Mouse (Mus musculus) liver, adult 2 months (tissue): Measurements from ENCODE around the gene Dnajc16. TPM values are rescaled to one million over a fixed set of nuclear protein-coding genes. Genes with fewer than 3 reads are reported as not detected.

Experiments used
- DNase-seq: peaks from one replicate; pipeline ENCODE4 v3.0.0-alpha.2; 2011; ENCODE audit warnings: low read depth, low spot score; ENCODE audit errors: extremely low read depth
- H3K27ac ChIP-seq: fragments of 200-500 bp; replicated peaks from 2 replicates; pipeline ENCODE4 v1.5.1; 2012; ENCODE audit warnings: low read depth, mild to moderate bottlenecking, control low read depth, inconsistent platforms, low read length; ENCODE audit not compliant: insufficient read depth
- H3K27me3 ChIP-seq: fragments of 200-500 bp; 2 replicates; pipeline ENCODE4 v1.6.1; 2012; ENCODE audit warnings: mild to moderate bottlenecking, moderate library complexity, low read length, inconsistent platforms; ENCODE audit not compliant: control insufficient read depth, insufficient read depth
- H3K36me3 ChIP-seq: fragments of 200-500 bp; 2 replicates; pipeline ENCODE4 v1.6.1; 2012; ENCODE audit warnings: low read length, inconsistent platforms; ENCODE audit not compliant: control insufficient read depth, insufficient read depth
- H3K4me1 ChIP-seq: fragments of 200-500 bp; 2 replicates; pipeline ENCODE4 v1.6.1; 2011; ENCODE audit warnings: low read length; ENCODE audit not compliant: control insufficient read depth, insufficient read depth
- H3K4me3 ChIP-seq: fragments of 200-500 bp; 2 replicates; pipeline ENCODE4 v1.5.1; 2011; ENCODE audit warnings: low read depth, mild to moderate bottlenecking, control low read depth, low read length, moderate library complexity; ENCODE audit not compliant: insufficient read depth
- H3K79me2 ChIP-seq: fragments of 200-500 bp; 2 replicates; pipeline ENCODE4 v1.6.1; 2012; ENCODE audit warnings: inconsistent platforms, mild to moderate bottlenecking, low read length, moderate library complexity; ENCODE audit not compliant: control insufficient read depth, insufficient read depth
- H3K9ac ChIP-seq: fragments of 200-500 bp; 2 replicates; pipeline ENCODE4 v1.6.1; 2012; ENCODE audit warnings: low read depth, mild to moderate bottlenecking, control low read depth, inconsistent platforms, low read length
- CTCF ChIP-seq: fragments of 200-500 bp; IDR thresholded peaks from 2 replicates; pipeline ENCODE4 v1.5.1; 2011; ENCODE audit warnings: low read depth, low read length, control low read depth
- POLR2A ChIP-seq: fragments of 200-500 bp; IDR thresholded peaks from 2 replicates; pipeline ENCODE4 v1.6.1; 2011; ENCODE audit warnings: low read length, control low read depth; ENCODE audit not compliant: insufficient read depth; ENCODE audit errors: extremely low read depth
- WGBS: fragments of 180-500 bp; shearing (Covaris S2); methylation state at CpG from one replicate; pipeline ENCODE4 v1.1.7; 2018; 5-methylcytosine and 5-hydroxymethylcytosine counted together
- polyA plus RNA-seq: library from polyadenylated mRNA; depleted of rRNA; stranded (reverse); fragments of >200 nt; gene quantifications from 2 replicates; pipeline ENCODE4 v1.2.3, GENCODE M21; 2012; rRNA removed
- total RNA-seq: library from RNA; depleted of rRNA; stranded (reverse); fragments of >200 nt; gene quantifications from 2 replicates; pipeline ENCODE4 v1.2.3, GENCODE M21; 2014; rRNA removed

The Dnajc16 gene
- 3.8 and 5.4 TPM in 2 replicates for total RNA-seq
- polyA plus RNA-seq = 5.5 and 5.6 TPM in 2 replicates

GRCm38 (mm10) chr4:141790524-141790990 lies at the start of gene Dnajc16:
TSS of gene Dnajc16 (minus strand) at chr4:141790931.
- Histone ChIP-seq H3K27me3 (no peaks in the 10 kb centered on the region), H3K4me3 (peak within 1 kb of the TSS; percentile 75), H3K27ac (peak within 1 kb of the TSS; percentile 82), H3K4me1 (peaks cover 20% of the 10 kb centered on the region), H3K9ac (peak within 1 kb of the TSS; percentile 85), H3K79me2 (peaks cover 1% of the 10 kb centered on the region; the same call in 1 of the 2 replicates), H3K36me3 (no peaks in the 10 kb centered on the region)
- peak; percentile 91 for TF ChIP-seq POLR2A
- no peak for TF ChIP-seq CTCF
- peak; percentile 99 for DNase-seq
- WGBS = under 1% methylated on average over 42 of the region's 42 CpGs

DNA sequence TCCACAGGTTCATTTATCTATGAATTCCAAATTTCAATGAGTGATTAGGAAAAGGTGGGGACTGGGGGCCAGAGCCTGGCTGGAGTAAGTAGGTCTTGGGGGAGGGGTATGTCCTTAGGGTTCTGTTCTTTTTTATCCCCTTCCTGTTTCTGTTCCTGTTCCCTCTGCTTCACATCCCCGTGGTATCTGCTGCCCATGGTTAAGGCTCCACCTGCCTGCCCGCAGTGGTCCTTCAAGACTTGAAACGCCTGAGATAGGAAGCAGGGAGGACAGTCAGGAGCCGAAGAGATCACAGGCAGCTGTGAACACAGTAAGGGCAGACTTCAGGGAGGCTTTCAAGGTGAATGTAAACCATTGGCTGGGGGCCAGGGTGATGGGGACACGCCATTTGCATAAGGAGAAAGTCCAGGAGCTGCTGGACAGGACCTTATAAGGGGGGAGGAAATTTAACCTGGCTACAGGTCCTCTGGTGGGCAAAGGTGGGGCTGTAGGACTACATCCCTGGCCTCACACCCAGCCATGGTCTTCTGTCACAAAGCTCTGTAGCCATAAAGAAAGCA lies 43.9 kb upstream of the Dnajc16 start:
- TF ChIP-seq CTCF = no peak
- Histone ChIP-seq H3K9ac (no peak overlapping the region), H3K36me3 (no peaks in the 10 kb centered on the region), H3K4me3 (no peak overlapping the region), H3K4me1 (no peaks in the 10 kb centered on the region; the same call in 1 of the 2 replicates), H3K79me2 (no peaks in the 10 kb centered on the region), H3K27me3 (no peaks in the 10 kb centered on the region), H3K27ac (no peak overlapping the region)
- no peak for DNase-seq
- 42% methylated on average over 5 of the region's 5 CpGs for WGBS

GRCm38 (mm10) chr4:141833911-141834310 lies 43.2 kb upstream of the Dnajc16 start:
- DNase-seq = no peak
- Histone ChIP-seq H3K79me2 (no peaks in the 10 kb centered on the region), H3K4me1 (no peaks in the 10 kb centered on the region; the same call in 1 of the 2 replicates), H3K27me3 (no peaks in the 10 kb centered on the region), H3K36me3 (no peaks in the 10 kb centered on the region), H3K27ac (no peak overlapping the region), H3K9ac (no peak overlapping the region), H3K4me3 (no peak overlapping the region)
- WGBS = 62% methylated on average over 1 of the region's 1 CpGs
- TF ChIP-seq CTCF (no peak), POLR2A (no peak)

DNA sequence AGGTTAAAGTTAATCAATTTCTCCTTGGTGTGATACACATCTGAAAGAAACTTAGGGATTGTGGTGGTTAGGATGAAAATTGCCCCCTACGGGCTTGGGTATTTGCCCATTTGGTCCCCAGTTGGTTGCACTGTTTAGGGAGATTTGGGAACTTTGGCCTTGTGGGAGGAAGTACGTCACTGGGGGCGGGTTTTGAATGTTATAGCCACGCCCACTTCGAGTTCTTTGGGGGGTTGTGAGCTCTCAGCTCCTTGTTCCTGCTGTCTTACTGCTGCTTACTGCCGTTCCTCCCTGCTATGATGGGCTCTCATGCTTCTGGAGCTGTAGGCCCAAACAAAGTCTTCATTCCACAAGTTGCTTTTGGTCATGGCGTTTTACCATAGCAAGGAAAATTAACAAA lies 40.6 kb upstream of the Dnajc16 start:
- H3K79me2 ChIP-seq = no peaks in the 10 kb centered on the region
- no peaks in the 10 kb centered on the region for H3K27me3 ChIP-seq
- 76% methylated on average over 7 of the region's 7 CpGs for WGBS
- H3K36me3 ChIP-seq = no peaks in the 10 kb centered on the region
- DNase-seq = no peak
- TF ChIP-seq POLR2A (no peak), CTCF (no peak)
- H3K4me3 ChIP-seq = no peak overlapping the region
- no peaks in the 10 kb centered on the region; the same call in 1 of the 2 replicates for H3K4me1 ChIP-seq
- no peak overlapping the region for H3K27ac ChIP-seq
- no peak overlapping the region for H3K9ac ChIP-seq

DNA sequence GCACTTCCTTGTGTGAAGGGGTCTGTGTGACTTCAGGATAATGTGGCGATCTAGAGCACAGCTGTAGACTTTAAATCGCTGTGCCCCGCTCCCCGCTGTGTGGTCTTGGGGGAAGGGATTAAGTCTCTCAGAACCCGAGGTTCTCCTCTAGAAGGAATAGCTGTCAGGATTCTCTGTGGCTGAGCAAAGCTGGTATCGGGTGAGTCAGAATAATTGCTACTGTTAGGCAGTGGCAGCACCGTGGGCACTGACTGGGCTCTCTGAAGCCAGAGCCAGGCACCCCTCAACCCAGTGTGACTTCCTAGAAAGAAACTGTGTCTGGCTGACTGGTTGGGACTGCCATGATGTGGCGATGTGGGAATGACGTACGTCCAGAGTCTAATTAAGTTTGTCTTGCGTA lies 39.6 kb upstream of the Dnajc16 start:
- no peaks in the 10 kb centered on the region for H3K79me2 ChIP-seq
- 79% methylated on average over 11 of the region's 11 CpGs for WGBS
- no peaks in the 10 kb centered on the region; the same call in 1 of the 2 replicates for H3K4me1 ChIP-seq
- TF ChIP-seq CTCF (no peak), POLR2A (no peak)
- H3K27ac ChIP-seq = no peak overlapping the region
- no peaks in the 10 kb centered on the region for H3K36me3 ChIP-seq
- DNase-seq = no peak
- no peak overlapping the region for H3K4me3 ChIP-seq
- no peak overlapping the region for H3K9ac ChIP-seq
- no peaks in the 10 kb centered on the region for H3K27me3 ChIP-seq

DNA sequence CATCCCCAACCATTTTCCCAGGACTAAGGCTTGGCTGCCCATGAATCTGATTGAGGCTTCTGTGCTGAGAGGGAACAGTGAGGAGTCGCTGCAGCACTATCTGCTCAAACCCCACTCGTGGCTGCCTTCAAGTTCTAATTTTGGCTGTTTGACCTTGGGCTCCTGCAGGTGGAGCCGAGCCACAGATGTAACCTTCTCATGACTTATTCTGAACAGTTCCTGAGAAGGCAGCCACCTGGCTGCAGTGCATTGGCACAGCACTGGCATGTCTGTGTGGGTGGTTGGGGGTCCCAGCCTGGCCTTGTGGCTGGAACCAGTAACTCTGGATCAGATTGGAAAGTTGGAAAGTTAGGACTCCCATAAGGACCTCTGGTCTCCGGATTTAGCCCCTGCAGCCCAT lies 37.4 kb upstream of the Dnajc16 start:
- H3K79me2 ChIP-seq = no peaks in the 10 kb centered on the region
- no peak for DNase-seq
- 67% methylated on average over 4 of the region's 4 CpGs for WGBS
- H3K27me3 ChIP-seq = no peaks in the 10 kb centered on the region
- H3K36me3 ChIP-seq = no peaks in the 10 kb centered on the region
- H3K9ac ChIP-seq = no peak overlapping the region
- H3K4me1 ChIP-seq = peaks cover 2% of the 10 kb centered on the region; the same call in 1 of the 2 replicates
- TF ChIP-seq POLR2A (no peak), CTCF (no peak)
- H3K4me3 ChIP-seq = no peak overlapping the region
- no peak overlapping the region for H3K27ac ChIP-seq
